Mouse (Mus musculus) hindbrain, embryonic 10.5 days (tissue): ENCODE data around the gene Ccs. TPM values are rescaled to one million over a fixed set of nuclear protein-coding genes. Genes with fewer than 3 reads are reported as not detected.
"Not testable (repeated sequence)": the region's sequence is repeated elsewhere in the genome, so short reads cannot be mapped to it uniquely, and the experiment has no call there.

Source experiments
- DNase-seq: peaks from one replicate; pipeline ENCODE4 v3.0.0-alpha.2; 2017; ENCODE audit warnings: low spot score
- H3K27ac ChIP-seq: fragments of 300-500 bp; sonication (generic); 2 replicates; pipeline ENCODE4 v1.5.1; 2016; ENCODE audit warnings: mild to moderate bottlenecking, moderate library complexity
- H3K27me3 ChIP-seq: fragments of 300-500 bp; sonication (generic); 2 replicates; pipeline ENCODE4 v1.6.1; 2016; ENCODE audit warnings: mild to moderate bottlenecking; ENCODE audit not compliant: poor library complexity, insufficient read depth, severe bottlenecking
- H3K36me3 ChIP-seq: fragments of 300-500 bp; sonication (generic); 2 replicates; pipeline ENCODE4 v1.6.1; 2016; ENCODE audit warnings: mild to moderate bottlenecking, moderate library complexity
- H3K4me1 ChIP-seq: fragments of 300-500 bp; sonication (generic); replicated peaks from 2 replicates; pipeline ENCODE4 v1.6.1; 2016; ENCODE audit warnings: mild to moderate bottlenecking
- H3K4me3 ChIP-seq: fragments of 300-500 bp; sonication (generic); 2 replicates; pipeline ENCODE4 v1.5.1; 2016; ENCODE audit warnings: mild to moderate bottlenecking, moderate library complexity
- H3K9me3 ChIP-seq: fragments of 300-500 bp; sonication (generic); 2 replicates; pipeline ENCODE4 v1.6.1; 2016; ENCODE audit warnings: mild to moderate bottlenecking, moderate library complexity
- WGBS: fragments of 180-500 bp; shearing (Covaris S2); methylation state at CpG from one replicate; pipeline ENCODE4 v1.1.7; 2016; 5-methylcytosine and 5-hydroxymethylcytosine counted together
- polyA plus RNA-seq: library from polyadenylated mRNA; unstranded; fragments of >200 nt; fragmentation: Nextera tagmentation; extraction: Ambion mirVana; gene quantifications from 2 replicates; pipeline ENCODE4 v1.2.1, GENCODE M21; 2016

Ccs gene
- polyA plus RNA-seq, 1 experiment from 2014 or later: 49.6 TPM

DNA sequence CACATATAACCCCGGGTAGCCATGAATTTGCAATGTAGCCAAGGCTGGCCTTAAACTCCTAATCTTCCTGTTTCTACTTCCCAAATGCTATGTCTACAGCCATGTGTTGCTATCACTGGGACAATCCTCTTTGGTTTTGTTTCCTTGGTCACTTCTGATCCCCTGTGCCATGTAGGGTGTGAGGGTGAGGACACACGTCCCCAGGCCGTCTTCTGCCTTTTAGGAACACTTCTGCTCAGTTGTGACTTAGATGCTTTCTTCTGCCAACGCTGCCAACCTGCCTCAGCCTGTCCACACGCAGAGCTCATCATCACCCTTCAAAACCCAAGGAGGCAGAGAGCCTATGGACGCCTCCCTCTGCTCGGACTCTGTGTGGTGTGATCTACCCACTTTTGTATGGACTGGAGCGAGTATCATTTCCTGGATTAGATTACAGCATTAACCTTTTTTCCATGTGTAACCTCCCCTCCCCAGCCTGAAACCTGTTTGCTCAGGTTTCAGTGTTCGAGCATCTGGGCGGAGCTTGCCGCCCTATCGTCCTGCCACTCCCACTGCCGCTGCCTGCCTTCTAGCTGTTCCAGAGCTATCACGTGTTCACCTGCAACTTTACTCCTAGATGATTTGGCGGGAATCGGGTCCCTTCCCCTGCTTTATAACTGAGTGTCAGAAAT lies 10.6 kb downstream of the Ccs start:
- Histone ChIP-seq H3K9me3 (no peaks in the 10 kb centered on the region), H3K27me3 (no peaks in the 10 kb centered on the region), H3K36me3 (peaks cover 42% of the 10 kb centered on the region), H3K4me3 (no peak overlapping the region), H3K27ac (no peak overlapping the region), H3K4me1 (0 out of 2 replicates have a peak, but pooled peaks cover 4% of the 10 kb centered on the region)
- 57% methylated on average over 16 of the region's 16 CpGs for WGBS
- DNase-seq: no peak

DNA sequence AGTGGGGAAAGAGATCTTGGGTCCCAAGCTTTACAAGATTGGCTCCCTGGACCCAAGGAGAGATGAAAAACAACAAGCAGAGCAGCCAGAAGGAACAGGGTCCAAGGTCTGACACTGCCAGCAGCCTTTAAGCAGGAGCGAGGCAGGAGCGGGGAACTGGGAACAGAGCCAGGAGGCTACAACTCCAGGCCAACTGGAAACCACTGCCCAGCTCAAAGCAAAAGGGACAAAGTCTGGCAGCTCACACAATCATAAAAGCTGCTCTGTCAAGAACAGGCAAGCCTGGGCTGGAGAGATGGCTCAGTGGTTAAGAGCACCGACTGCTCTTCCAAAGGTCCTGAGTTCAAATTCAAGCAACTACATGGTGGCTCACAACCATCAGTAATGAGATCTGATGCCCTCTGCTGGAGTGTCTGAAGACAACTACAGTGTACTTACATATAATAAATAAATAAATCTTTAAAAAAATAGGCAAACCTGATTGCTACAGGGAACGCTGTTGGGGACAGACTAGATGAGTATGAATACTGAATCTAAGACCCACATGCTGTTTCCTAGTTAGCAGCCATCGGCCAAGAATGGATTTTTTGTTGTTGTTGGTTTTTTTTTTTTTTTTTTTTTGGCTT lies 18.3 kb downstream of the Ccs start:
- H3K36me3 ChIP-seq: peaks cover 18% of the 10 kb centered on the region
- WGBS: 88% methylated on average over 5 of the region's 5 CpGs
- no peak overlapping the region for H3K4me3 ChIP-seq
- H3K27me3 ChIP-seq: no peaks in the 10 kb centered on the region
- no peaks in the 10 kb centered on the region for H3K4me1 ChIP-seq
- no peak overlapping the region for H3K27ac ChIP-seq
- no peaks in the 10 kb centered on the region for H3K9me3 ChIP-seq
- DNase-seq: no peak

DNA sequence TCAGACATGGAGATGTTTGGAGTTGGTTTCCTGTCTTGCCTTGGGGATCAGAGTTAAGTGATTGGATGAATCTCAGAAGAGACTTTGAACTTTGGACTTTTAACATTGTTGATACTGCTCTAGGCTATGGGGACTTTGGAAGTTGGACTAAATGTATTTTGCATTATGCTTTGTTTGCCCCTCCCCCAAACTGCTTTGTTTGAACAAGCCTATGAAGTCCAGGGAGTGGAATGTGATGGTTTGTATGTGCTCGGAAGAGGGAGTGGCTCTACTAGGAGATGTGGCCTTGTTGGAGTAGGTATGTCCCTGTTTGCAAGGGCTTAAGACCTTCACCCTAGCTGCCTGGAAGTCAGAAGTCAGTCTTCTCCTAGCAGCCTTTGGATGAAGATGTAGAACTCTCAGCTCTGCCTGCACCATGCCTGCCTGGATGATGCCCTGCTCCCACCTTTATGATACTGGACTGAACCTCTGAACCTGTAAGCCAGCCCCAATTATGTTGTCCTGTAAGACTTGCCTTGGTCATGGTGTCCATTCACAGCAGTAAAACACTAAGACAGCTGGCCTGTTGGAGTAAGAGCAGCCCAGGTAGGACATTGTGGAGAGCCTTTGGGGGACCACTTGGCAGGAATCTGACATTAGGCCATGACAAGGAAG lies 21.8 kb downstream of the Ccs start:
- WGBS: 72% methylated on average over 1 of the region's 1 CpGs
- no peaks in the 10 kb centered on the region for H3K36me3 ChIP-seq
- no peak overlapping the region for H3K4me3 ChIP-seq
- H3K9me3 ChIP-seq: no peaks in the 10 kb centered on the region; the same call in 1 of the 2 replicates
- DNase-seq: no peak
- H3K4me1 ChIP-seq: peaks cover under 1% of the 10 kb centered on the region; the same call in 1 of the 2 replicates
- H3K27ac ChIP-seq: no peak overlapping the region
- H3K27me3 ChIP-seq: no peaks in the 10 kb centered on the region

DNA sequence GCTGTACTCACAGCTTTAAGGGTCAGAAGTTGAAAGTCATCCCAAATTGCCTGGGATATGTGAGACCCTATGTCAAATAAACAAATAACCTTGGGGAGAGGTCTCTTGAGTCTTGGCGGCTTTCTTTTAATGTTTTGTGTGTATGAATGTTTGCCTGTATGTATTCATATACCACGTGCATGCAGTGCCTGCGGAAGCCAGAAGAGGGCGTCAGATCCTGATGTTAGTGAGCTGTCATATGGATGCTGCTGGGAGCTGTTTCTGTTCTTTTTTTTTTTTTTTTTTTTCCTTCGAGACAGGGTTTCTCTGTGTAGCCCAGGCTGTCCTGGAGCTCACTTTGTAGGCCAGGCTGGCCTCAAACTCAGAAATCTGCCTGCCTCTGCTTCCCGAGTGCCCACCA lies 26.1 kb downstream of the Ccs start:
- WGBS: 79% methylated on average over 6 of the region's 6 CpGs
- Histone ChIP-seq H3K27me3 (no peaks in the 10 kb centered on the region), H3K27ac (no peak overlapping the region), H3K36me3 (no peaks in the 10 kb centered on the region), H3K9me3 (no peaks in the 10 kb centered on the region; the same call in 1 of the 2 replicates), H3K4me1 (peaks cover 24% of the 10 kb centered on the region), H3K4me3 (no peak overlapping the region)
- DNase-seq: peak; percentile 24

DNA sequence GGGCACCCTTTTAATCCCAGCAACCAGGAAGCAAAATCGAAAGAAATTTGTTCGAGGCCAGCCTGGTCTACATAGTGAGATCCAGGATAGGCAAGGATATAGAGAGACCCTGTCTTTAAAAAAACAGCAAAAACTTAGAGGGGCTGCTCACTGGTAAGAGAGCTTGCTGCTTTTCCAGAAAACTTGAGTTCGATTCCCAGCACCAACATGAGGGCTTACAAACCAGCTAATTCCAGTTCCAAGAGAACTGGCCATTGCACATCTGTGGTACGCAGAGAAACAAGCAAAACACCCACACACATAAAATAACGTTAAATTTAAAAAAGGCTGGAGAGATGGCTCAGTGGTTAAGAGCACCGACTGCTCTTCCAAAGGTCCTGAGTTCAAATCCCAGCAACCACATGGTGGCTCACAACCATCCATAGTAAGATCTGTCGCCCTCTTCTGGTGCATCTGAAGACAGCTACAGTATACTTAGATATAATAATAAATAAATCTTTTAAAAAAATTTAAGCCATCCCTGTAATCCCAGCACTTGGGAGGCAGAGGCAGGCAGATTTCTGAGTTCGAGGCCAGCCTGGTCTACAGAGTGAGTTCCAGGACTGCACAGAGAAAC lies 26.7 kb downstream of the Ccs start:
- not testable (repeated sequence) for DNase-seq, H3K9me3 ChIP-seq, H3K36me3 ChIP-seq, H3K27me3 ChIP-seq
- Histone ChIP-seq H3K4me3 (peak overlapping the region; percentile 71), H3K4me1 (peaks cover 27% of the 10 kb centered on the region), H3K27ac (peak overlapping the region; percentile 95)
- 77% methylated on average over 8 of the region's 8 CpGs for WGBS

DNA sequence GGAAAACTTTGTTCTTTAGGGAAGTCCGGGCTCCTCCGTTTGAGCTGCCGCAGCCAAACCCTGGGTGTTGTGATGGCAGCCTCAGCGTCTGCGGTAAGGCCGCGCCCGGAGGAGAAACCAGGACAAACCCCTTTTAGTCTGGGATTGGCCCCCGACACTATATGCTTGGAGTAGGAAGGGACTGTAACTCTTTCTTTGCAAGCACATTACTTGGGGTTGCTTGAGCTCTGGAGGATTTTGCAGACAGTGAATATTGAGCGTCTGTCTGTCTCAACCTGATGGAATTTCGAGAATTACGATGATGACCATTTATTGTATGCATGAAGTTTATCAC lies 27.3 kb downstream of the Ccs start:
- Histone ChIP-seq H3K36me3 (peaks cover 5% of the 10 kb centered on the region), H3K9me3 (no peaks in the 10 kb centered on the region; the same call in 1 of the 2 replicates), H3K27ac (peak overlapping the region; percentile 95), H3K4me3 (peak overlapping the region; percentile 71), H3K27me3 (no peaks in the 10 kb centered on the region), H3K4me1 (peaks cover 27% of the 10 kb centered on the region)
- WGBS: 6% methylated on average over 12 of the region's 12 CpGs
- DNase-seq: no peak

DNA sequence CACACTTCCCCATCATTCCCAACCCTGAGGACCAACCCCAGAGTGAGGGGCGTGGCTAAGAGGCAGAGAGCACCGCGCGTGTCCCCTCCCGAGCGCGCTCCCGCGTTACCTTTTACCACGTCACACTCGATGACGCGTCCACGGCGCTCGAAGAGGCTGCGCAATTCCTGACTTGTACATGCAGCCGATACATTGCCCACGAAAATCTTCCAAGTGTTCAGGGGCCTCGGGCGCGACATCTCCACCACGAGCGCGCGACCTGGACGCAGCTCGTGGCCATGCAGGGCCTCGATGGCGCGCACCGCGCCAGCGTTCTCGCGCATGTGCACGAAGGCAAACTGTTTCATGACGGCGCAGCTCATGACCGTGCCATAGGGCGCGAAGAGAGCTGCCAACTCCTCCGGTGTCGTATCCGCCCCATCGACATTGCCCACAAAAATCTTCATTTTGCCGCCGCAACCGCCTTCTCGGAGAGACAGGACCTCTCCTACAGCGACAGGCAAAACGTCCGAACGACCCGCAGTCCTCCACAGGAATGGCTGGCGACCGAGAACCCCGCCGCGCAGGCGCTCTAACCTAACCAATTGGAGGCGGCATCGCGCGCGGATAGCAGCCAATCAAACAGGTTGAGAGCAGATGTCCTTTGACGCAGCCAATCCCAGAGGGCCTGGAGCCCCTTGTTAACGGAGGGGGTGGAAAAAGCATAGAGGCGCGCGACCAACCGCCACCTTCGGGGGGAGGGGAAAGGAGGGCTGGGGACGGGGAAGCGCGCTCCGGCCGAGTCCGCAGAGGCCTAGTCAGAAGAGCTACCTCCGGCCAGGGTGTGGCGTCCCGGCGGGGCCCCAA lies 27.8 kb downstream of the Ccs start, which contains the start of the genes Gm21992 and Rbm14:
Gene Gm21992 (minus strand): TSS at position 550 of the 846 bp plus-strand sequence.
Gene Rbm14 (minus strand): TSS at position 572 of the 846 bp plus-strand sequence.
- H3K4me3 ChIP-seq: peak within 1 kb of the TSS; percentile 71
- H3K9me3 ChIP-seq: no peaks in the 10 kb centered on the region; the same call in 1 of the 2 replicates
- peak; percentile 98 for DNase-seq
- peaks cover 27% of the 10 kb centered on the region for H3K4me1 ChIP-seq
- peak within 1 kb of the TSS; percentile 95 for H3K27ac ChIP-seq
- H3K27me3 ChIP-seq: no peaks in the 10 kb centered on the region
- under 1% methylated on average over 83 of the region's 83 CpGs for WGBS
- peaks cover 11% of the 10 kb centered on the region for H3K36me3 ChIP-seq

DNA sequence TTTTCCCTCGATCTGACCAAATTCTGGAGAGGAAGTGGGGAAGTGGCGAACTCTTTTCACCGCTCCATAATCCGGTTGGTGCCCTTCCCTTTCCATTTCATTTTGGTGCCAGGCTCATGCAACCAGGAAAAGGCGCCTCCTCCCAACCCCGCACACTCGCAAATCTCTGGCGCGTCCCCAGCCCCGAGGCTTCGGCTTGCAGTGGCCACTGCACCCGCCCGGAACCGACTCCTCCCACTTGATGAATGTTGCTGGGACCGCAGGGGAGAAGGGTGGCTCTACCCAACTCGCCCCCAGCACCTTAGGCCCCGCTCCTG lies 28.4 kb downstream of the Ccs start:
- no peaks in the 10 kb centered on the region for H3K27me3 ChIP-seq
- under 1% methylated on average over 17 of the region's 17 CpGs for WGBS

DNA sequence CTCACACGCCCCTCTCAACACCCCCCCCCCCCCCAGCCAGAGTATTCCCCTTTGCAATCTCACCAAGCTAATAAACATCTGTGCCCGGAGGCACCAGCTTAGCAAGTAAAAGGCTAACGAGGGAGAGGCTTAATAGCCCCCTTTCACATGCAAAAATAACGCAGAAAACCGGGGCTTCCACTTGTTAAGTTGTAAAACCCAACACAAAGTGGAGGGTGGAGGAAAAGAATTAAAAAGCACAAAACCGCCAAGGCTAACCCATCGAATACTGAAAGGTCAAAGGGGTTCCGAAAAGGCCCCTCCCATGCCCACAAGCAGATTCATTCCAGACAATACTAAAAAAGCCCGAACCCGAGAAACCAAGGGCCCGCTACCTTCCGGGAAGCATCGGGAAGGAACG lies 28.8 kb downstream of the Ccs start:
- peak overlapping the region; percentile 95 for H3K27ac ChIP-seq
- H3K4me1 ChIP-seq: peaks cover 27% of the 10 kb centered on the region
- no peaks in the 10 kb centered on the region; the same call in 1 of the 2 replicates for H3K9me3 ChIP-seq
- peak overlapping the region; percentile 71 for H3K4me3 ChIP-seq
- peaks cover 12% of the 10 kb centered on the region for H3K36me3 ChIP-seq
- DNase-seq: no peak
- under 1% methylated on average over 14 of the region's 14 CpGs for WGBS
- no peaks in the 10 kb centered on the region for H3K27me3 ChIP-seq

More for the DNA sequence above, 28.4 kb downstream of the Ccs start:
- Histone ChIP-seq H3K4me3 (peak overlapping the region; percentile 71), H3K36me3 (peaks cover 12% of the 10 kb centered on the region), H3K4me1 (peaks cover 27% of the 10 kb centered on the region), H3K9me3 (no peaks in the 10 kb centered on the region; the same call in 1 of the 2 replicates), H3K27ac (peak overlapping the region; percentile 95)
- DNase-seq: no peak

DNA sequence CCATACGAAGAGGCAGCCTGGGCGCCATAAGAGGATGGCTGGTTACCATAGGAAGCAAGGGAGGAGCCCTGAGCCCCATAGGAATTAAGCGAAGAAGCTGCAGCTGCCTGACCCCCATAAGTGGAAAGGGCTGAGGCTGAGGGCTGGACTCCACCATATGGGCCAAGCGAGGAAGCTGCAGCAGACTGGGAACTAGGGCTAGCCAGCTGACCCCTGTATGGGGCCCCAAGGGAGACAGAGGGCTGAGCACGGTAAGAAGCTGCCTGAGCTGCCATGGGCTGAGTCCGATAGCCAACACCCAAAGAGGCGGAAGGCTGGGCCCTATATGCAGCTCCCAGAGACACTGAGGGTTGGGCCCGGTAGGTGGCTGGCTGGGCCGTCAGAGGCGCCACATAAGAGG lies 35.8 kb downstream of the Ccs start:
- peak overlapping the region; percentile 40; the same call in 1 of the 2 replicates for H3K27ac ChIP-seq
- no peaks in the 10 kb centered on the region for H3K9me3 ChIP-seq
- no peaks in the 10 kb centered on the region for H3K27me3 ChIP-seq
- peak; percentile 21 for DNase-seq
- H3K4me1 ChIP-seq: peaks cover 23% of the 10 kb centered on the region
- peaks cover 72% of the 10 kb centered on the region for H3K36me3 ChIP-seq
- H3K4me3 ChIP-seq: no peak overlapping the region
- WGBS: 84% methylated on average over 10 of the region's 10 CpGs

DNA sequence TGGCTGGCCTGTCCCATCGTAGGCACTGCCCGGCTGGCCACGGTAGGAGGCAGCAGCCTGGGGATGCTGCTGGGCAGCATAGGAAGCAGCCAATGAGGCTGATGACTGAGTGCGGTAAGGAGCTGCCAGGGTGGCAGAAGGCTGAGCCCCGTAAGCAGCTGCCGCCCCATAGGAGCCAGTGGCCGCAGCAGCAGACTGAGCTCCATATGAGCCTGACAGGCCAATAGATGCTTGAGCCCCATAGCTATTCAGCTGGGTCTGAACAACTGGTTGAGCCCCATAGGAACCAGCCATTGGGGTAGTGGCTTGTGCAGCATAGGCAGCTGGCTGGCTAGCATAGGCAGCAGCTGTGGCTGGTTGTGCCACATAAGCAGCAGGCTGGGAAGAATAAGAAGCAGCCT lies 36.4 kb downstream of the Ccs start:
- Histone ChIP-seq H3K4me1 (peaks cover 17% of the 10 kb centered on the region), H3K9me3 (no peaks in the 10 kb centered on the region), H3K4me3 (no peak overlapping the region), H3K27ac (no peak overlapping the region), H3K27me3 (no peaks in the 10 kb centered on the region), H3K36me3 (peaks cover 78% of the 10 kb centered on the region)
- no peak for DNase-seq
- WGBS: 95% methylated on average over 7 of the region's 7 CpGs

DNA sequence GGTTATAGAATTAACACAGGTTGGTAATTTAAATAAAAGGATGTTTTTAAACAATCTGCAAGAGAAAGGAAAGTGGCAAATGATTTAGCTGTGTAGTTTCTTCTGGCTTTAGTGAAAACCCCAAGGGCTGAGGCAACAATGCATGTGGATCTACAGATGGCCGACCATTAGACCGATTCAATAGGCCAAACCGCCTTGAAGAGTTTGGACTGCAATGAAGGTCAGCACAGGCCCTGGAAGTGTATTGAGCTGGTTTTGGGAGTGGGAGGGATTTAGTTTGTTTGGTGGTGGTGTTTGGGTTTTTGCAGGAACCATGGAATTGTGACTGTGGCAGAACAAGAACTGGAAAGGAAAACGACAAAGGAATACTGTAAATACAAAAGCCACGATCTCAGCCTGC lies 40.0 kb downstream of the Ccs start:
- H3K4me1 ChIP-seq: peaks cover 23% of the 10 kb centered on the region
- H3K36me3 ChIP-seq: peaks cover 79% of the 10 kb centered on the region
- 94% methylated on average over 5 of the region's 5 CpGs for WGBS

More for the DNA sequence above, 40.0 kb downstream of the Ccs start:
- Histone ChIP-seq H3K27me3 (no peaks in the 10 kb centered on the region), H3K4me3 (no peak overlapping the region), H3K27ac (no peak overlapping the region), H3K9me3 (no peaks in the 10 kb centered on the region)
- DNase-seq: no peak
